Mouse (Mus musculus) liver, embryonic 16.5 days (tissue): ENCODE measurements around the gene Nradd. TPM values are rescaled to one million over a fixed set of nuclear protein-coding genes. Genes with fewer than 3 reads are reported as not detected.

Source experiments
- ATAC-seq: fragments of 200-750 bp; cut with Nextera tagmentation; 2 replicates; pipeline ENCODE4 v1.8.0; 2017; ENCODE audit warnings: low read depth, mild to moderate bottlenecking, moderate number of reproducible peaks, moderate library complexity
- H3K27ac ChIP-seq: fragments of 300-500 bp; sonication (generic); 2 replicates; pipeline ENCODE4 v1.5.1; 2014; ENCODE audit warnings: mild to moderate bottlenecking, low read length
- H3K27me3 ChIP-seq: fragments of 300-500 bp; sonication (generic); 2 replicates; pipeline ENCODE4 v1.6.1; 2014; ENCODE audit warnings: low read depth, low read length, mixed read lengths; ENCODE audit not compliant: control insufficient read depth, insufficient read depth
- H3K36me3 ChIP-seq: fragments of 300-500 bp; sonication (generic); 2 replicates; pipeline ENCODE4 v1.6.1; 2014; ENCODE audit warnings: mild to moderate bottlenecking; ENCODE audit not compliant: control insufficient read depth, insufficient read depth
- H3K4me1 ChIP-seq: fragments of 300-500 bp; sonication (generic); 2 replicates; pipeline ENCODE4 v1.6.1; 2014; ENCODE audit warnings: low read depth, low read length, mixed read lengths; ENCODE audit not compliant: control insufficient read depth
- H3K4me2 ChIP-seq: fragments of 300-500 bp; sonication (generic); 2 replicates; pipeline ENCODE4 v1.6.1; 2014; ENCODE audit warnings: low read depth, low read length, mixed read lengths
- H3K4me3 ChIP-seq: fragments of 300-500 bp; sonication (generic); 2 replicates; pipeline ENCODE4 v1.5.1; 2014; ENCODE audit warnings: low read depth, mild to moderate bottlenecking, low read length
- H3K9ac ChIP-seq: fragments of 300-500 bp; sonication (generic); 2 replicates; pipeline ENCODE4 v1.6.1; 2014; ENCODE audit warnings: low read depth, low read length
- H3K9me3 ChIP-seq: fragments of 300-500 bp; sonication (generic); replicated peaks from 2 replicates; pipeline ENCODE4 v1.6.1; 2016; ENCODE audit warnings: low read length; ENCODE audit not compliant: control insufficient read depth
- WGBS: fragments of 180-500 bp; shearing (Covaris S2); extraction: QIAGEN DNeasy Blood & Tissue Kit; methylation state at CpG from one replicate; pipeline ENCODE4 v1.1.7; 2014; ENCODE audit not compliant: insufficient replicate concordance; 5-methylcytosine and 5-hydroxymethylcytosine counted together
- polyA plus RNA-seq: library from polyadenylated mRNA; unstranded; fragments of >200 nt; fragmentation: Nextera tagmentation; extraction: Ambion mirVana; gene quantifications from 2 replicates; pipeline ENCODE4 v1.2.1, GENCODE M21; 2015

Gene Nradd
- 1.4 and 1.9 TPM in 2 replicates for polyA plus RNA-seq

GRCm38 (mm10) chr9:110624361-110625166, at the start of gene Nradd:
Gene Nradd (minus strand): TSS chr9:110624452.
- Histone ChIP-seq H3K9me3 (no peaks in the 10 kb centered on the region), H3K4me2 (peak within 1 kb of the TSS; percentile 92), H3K27me3 (no peaks in the 10 kb centered on the region), H3K9ac (peak within 1 kb of the TSS; percentile 61), H3K4me1 (peaks cover 14% of the 10 kb centered on the region), H3K4me3 (peak within 1 kb of the TSS; percentile 65), H3K36me3 (peaks cover under 1% of the 10 kb centered on the region; the same call in 1 of the 2 replicates), H3K27ac (0 out of 2 replicates have a peak within 1 kb of the TSS, but pooled peaks have one; percentile 14)
- peak; percentile 93 for ATAC-seq
- WGBS = 6% methylated on average over 41 of the region's 41 CpGs

GRCm38 (mm10) chr9:110673107-110673752, 49.0 kb upstream of the Nradd start:
- no peak overlapping the region for H3K4me2 ChIP-seq
- H3K36me3 ChIP-seq = no peaks in the 10 kb centered on the region
- 47% methylated on average over 10 of the region's 10 CpGs for WGBS
- no peak for ATAC-seq
- peaks cover 70% of the 10 kb centered on the region for H3K4me1 ChIP-seq
- no peak overlapping the region for H3K27ac ChIP-seq
- no peak overlapping the region for H3K4me3 ChIP-seq
- H3K9ac ChIP-seq = no peak overlapping the region
- H3K27me3 ChIP-seq = no peaks in the 10 kb centered on the region
- H3K9me3 ChIP-seq = no peaks in the 10 kb centered on the region

DNA sequence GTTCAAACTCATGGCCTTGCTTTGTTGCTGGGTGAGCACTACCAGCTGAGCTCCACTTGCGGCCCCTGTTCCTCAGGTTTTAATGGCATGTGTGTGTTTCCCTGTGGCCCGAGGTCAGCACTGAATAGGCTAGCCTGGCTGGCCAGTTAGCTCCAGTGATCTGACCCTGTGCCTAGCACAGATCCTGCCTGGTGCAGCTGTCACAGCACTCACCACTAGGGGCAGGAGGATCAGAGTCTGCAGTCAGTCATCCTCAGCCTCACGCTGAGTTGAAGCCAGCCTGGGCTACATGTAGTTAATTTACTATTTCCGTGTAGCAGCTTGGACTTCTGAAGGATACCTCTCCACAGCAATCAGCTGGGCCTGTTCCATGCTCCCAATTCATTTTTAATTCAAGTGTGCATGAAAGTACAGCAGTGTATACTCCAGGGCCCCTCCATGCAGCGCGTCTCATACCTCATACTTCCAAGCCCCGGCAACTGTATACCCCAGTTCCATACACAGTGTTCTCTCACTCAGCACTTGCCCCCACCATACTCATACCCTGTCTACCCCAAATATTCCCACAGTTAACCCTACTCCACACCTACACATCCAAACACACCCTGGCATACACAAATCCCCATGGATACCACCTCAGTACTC, 48.3 kb upstream of the Nradd start:
- no peak for ATAC-seq
- 61% methylated on average over 7 of the region's 7 CpGs for WGBS
- peaks cover 74% of the 10 kb centered on the region for H3K4me1 ChIP-seq

GRCm38 (mm10) chr9:110669785-110670184, 45.5 kb upstream of the Nradd start:
- Histone ChIP-seq H3K4me2 (peak overlapping the region; percentile 14), H3K27ac (no peak overlapping the region; the same call in 1 of the 2 replicates), H3K36me3 (no peaks in the 10 kb centered on the region), H3K9me3 (no peaks in the 10 kb centered on the region), H3K9ac (no peak overlapping the region), H3K4me3 (no peak overlapping the region), H3K4me1 (peaks cover 79% of the 10 kb centered on the region), H3K27me3 (no peaks in the 10 kb centered on the region)
- ATAC-seq = peak; percentile 19; the same call in 1 of the 2 replicates
- WGBS = 42% methylated on average over 5 of the region's 5 CpGs

More for the DNA sequence above, 48.3 kb upstream of the Nradd start:
- no peaks in the 10 kb centered on the region for H3K27me3 ChIP-seq
- H3K36me3 ChIP-seq = no peaks in the 10 kb centered on the region
- no peak overlapping the region for H3K27ac ChIP-seq
- no peak overlapping the region for H3K4me2 ChIP-seq
- H3K9ac ChIP-seq = no peak overlapping the region
- no peaks in the 10 kb centered on the region for H3K9me3 ChIP-seq
- H3K4me3 ChIP-seq = no peak overlapping the region

DNA sequence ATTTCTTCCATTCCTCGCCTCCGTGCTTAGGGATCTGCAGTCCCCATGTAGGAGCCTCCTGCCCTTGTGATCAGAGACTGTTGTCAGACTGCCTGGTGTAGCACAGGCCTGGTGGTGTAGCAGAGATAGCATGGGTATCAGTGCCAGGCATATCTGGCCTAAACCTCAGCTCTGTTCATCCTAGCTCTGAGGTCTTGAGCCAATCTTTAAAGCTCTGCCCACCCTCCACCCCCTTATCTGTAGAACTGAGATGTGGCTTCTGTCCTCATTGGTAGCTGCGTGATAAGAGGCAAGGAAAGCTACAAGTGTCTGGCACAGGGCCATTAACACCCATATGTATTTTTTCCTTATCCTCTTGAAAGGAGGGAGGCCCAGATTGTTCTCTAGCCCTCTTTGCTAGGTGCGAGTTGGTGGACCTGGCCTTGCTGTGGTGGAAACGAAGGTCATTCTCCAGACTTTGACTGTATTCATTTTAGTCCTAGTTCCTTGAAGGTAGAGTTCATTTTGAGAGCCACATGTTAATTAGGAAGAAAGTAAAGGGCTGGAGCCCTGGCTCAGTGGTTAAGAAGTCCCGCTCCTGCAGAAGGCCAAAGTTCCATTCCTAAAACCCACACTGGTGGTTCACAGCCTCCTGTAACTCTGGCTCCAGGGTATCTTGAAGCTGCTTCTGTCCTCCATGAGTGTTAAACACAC, 44.5 kb upstream of the Nradd start:
- no peaks in the 10 kb centered on the region for H3K36me3 ChIP-seq
- 26% methylated on average over 6 of the region's 6 CpGs for WGBS
- no peaks in the 10 kb centered on the region for H3K9me3 ChIP-seq
- no peak overlapping the region for H3K4me3 ChIP-seq
- peaks cover 86% of the 10 kb centered on the region for H3K4me1 ChIP-seq
- H3K27me3 ChIP-seq = no peaks in the 10 kb centered on the region
- peak overlapping the region; percentile 18; the same call in 1 of the 2 replicates for H3K4me2 ChIP-seq
- H3K9ac ChIP-seq = no peak overlapping the region
- H3K27ac ChIP-seq = peak overlapping the region; percentile 34
- ATAC-seq = peak; percentile 85

GRCm38 (mm10) chr9:110667219-110667836, 43.1 kb upstream of the Nradd start:
- WGBS = 19% methylated on average over 4 of the region's 4 CpGs
- peaks cover 79% of the 10 kb centered on the region for H3K4me1 ChIP-seq
- no peaks in the 10 kb centered on the region for H3K27me3 ChIP-seq
- H3K27ac ChIP-seq = no peak overlapping the region
- H3K9ac ChIP-seq = no peak overlapping the region
- no peaks in the 10 kb centered on the region for H3K36me3 ChIP-seq
- no peak overlapping the region for H3K4me2 ChIP-seq
- H3K4me3 ChIP-seq = no peak overlapping the region
- H3K9me3 ChIP-seq = no peaks in the 10 kb centered on the region
- ATAC-seq = no peak

DNA sequence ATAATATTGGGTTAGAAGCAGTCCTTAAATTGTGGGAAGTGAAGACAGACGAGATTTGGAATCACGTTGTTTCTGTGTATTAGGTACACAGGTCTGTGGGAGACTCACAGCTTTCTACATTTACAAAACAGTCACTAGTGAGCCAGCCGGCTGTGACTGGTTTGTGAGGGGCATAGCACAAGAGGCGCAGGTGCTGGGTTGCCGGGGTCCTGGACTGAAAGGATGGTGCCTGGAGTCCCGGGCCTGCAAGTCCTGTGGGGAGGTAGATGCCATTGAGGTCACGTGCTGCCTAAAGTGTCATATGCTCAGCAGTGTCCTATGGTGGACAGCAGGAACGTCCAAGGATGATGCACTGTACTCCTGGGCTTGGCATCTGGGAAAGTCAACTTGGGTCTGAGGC, 42.1 kb upstream of the Nradd start:
- Histone ChIP-seq H3K27ac (peak overlapping the region; percentile 86), H3K27me3 (no peaks in the 10 kb centered on the region), H3K4me1 (peaks cover 88% of the 10 kb centered on the region), H3K9me3 (no peaks in the 10 kb centered on the region), H3K9ac (peak overlapping the region; percentile 60), H3K4me3 (peak overlapping the region; percentile 48), H3K4me2 (peak overlapping the region; percentile 79), H3K36me3 (no peaks in the 10 kb centered on the region)
- WGBS = 21% methylated on average over 8 of the region's 8 CpGs
- ATAC-seq = peak; percentile 6; the same call in 1 of the 2 replicates

DNA sequence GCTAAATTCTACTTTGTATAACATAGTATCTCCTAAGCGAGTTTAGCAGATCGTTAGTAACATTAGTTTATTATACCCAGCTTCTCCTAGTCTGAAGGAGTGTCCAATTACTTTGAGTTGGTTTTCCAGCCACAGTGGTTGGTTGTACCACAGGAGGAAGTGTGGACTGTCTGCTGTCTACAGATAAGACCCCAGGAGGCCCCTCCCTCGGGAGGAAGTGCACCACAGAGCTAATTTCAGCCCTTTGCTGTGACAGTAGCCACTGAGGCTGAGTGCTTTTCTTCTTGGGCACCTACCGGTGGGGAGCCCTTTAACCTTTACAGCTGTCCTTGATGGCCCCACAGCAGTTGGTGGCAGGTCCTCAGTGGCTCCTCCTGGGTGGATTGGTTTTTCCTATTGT, 41.7 kb upstream of the Nradd start:
- peak; percentile 83 for ATAC-seq
- no peaks in the 10 kb centered on the region for H3K9me3 ChIP-seq
- H3K4me2 ChIP-seq = peak overlapping the region; percentile 79
- peak overlapping the region; percentile 48 for H3K4me3 ChIP-seq
- H3K27ac ChIP-seq = peak overlapping the region; percentile 86
- peak overlapping the region; percentile 60 for H3K9ac ChIP-seq
- 13% methylated on average over 4 of the region's 4 CpGs for WGBS
- peaks cover 89% of the 10 kb centered on the region for H3K4me1 ChIP-seq
- no peaks in the 10 kb centered on the region for H3K36me3 ChIP-seq
- no peaks in the 10 kb centered on the region for H3K27me3 ChIP-seq
